Mouse (Mus musculus) ES-E14 (cell line): ENCODE measurements around the gene Scd1. TPM values are rescaled to one million over a fixed set of nuclear protein-coding genes. Genes with fewer than 3 reads are reported as not detected.

Source experiments
- DNase-seq: peaks from one replicate; pipeline ENCODE4 v3.0.0-alpha.2; 2013; ENCODE audit warnings: low read depth, low spot score
- H3K27ac ChIP-seq: 2 replicates; pipeline ENCODE4 v1.5.1; 2012; ENCODE audit warnings: low read depth, mild to moderate bottlenecking, low read length, moderate library complexity, mixed read lengths; ENCODE audit not compliant: poor library complexity, insufficient read depth, severe bottlenecking
- H3K36me3 ChIP-seq: 2 replicates; pipeline ENCODE4 v1.6.1; 2012; ENCODE audit warnings: mild to moderate bottlenecking, low read length, moderate library complexity, mixed read lengths; ENCODE audit not compliant: control insufficient read depth, poor library complexity, insufficient read depth, severe bottlenecking
- H3K4me1 ChIP-seq, 2 experiments: fragments of 150-350 bp in 1 of 2; sonication (generic) in 1 of 2; 2 replicates each; pipeline ENCODE4 v1.6.1; 2012; ENCODE audit warnings: low read length in 2 of 2, mild to moderate bottlenecking in 1 of 2, mixed read lengths in 1 of 2; ENCODE audit not compliant: control insufficient read depth in 2 of 2, insufficient read depth in 2 of 2, poor library complexity in 1 of 2
- H3K4me3 ChIP-seq, 2 experiments: fragments of 150-350 bp in 1 of 2; sonication (generic) in 1 of 2; 2 replicates each; pipeline ENCODE4 v1.5.1; 2012; ENCODE audit warnings: low read length in 2 of 2, low read depth in 1 of 2, mild to moderate bottlenecking in 1 of 2, mixed read lengths in 1 of 2; ENCODE audit not compliant: insufficient read depth in 1 of 2, poor library complexity in 1 of 2, severe bottlenecking in 1 of 2
- H3K9ac ChIP-seq: 2 replicates; pipeline ENCODE4 v1.6.1; 2012; ENCODE audit warnings: low read depth, mild to moderate bottlenecking, low read length, mixed read lengths; ENCODE audit not compliant: poor library complexity, insufficient read depth, severe bottlenecking
- H3K9me3 ChIP-seq: fragments of 150-350 bp; sonication (generic); 2 replicates; pipeline ENCODE4 v1.6.1; 2012; ENCODE audit warnings: low read depth, mild to moderate bottlenecking, low read length; ENCODE audit not compliant: control insufficient read depth, insufficient read depth
- CHD2 ChIP-seq: IDR thresholded peaks from 2 replicates; pipeline ENCODE4 v1.6.1; 2014; ENCODE audit warnings: mild to moderate bottlenecking, low read depth, low read length, inconsistent platforms
- HCFC1 ChIP-seq: IDR thresholded peaks from 2 replicates; pipeline ENCODE4 v1.6.1; 2012; ENCODE audit warnings: low read length, inconsistent platforms, borderline replicate concordance; ENCODE audit not compliant: insufficient read depth
- MAFK ChIP-seq: IDR thresholded peaks from 2 replicates; pipeline ENCODE4 v1.6.1; 2014; ENCODE audit warnings: mild to moderate bottlenecking, low read depth, low read length, inconsistent platforms; ENCODE audit not compliant: insufficient read depth
- ZC3H11A ChIP-seq: IDR thresholded peaks from 2 replicates; pipeline ENCODE4 v1.6.1; 2012; ENCODE audit warnings: low read depth, mild to moderate bottlenecking, inconsistent platforms, low read length, borderline replicate concordance
- ZNF384 ChIP-seq: IDR thresholded peaks from 2 replicates; pipeline ENCODE4 v1.6.1; 2012; ENCODE audit warnings: low read depth, low read length, inconsistent platforms
- in situ Hi-C, 2 experiments: fragments of 600-800 bp; cut with MboI; formaldehyde crosslinking; loops; one replicate each; pipeline ENCODE4 v1.15.1; 2025; ENCODE audit warnings: low sequenced_read_pairs in 2 of 2, inconsistent platforms in 1 of 2; ENCODE audit not compliant: unreplicated experiment in 2 of 2
- total RNA-seq: library from RNA; depleted of rRNA; stranded (reverse); fragments of 300-350 nt; gene quantifications from 2 replicates; pipeline ENCODE4 v1.2.3, GENCODE M21; 2012

Scd1 gene
- total RNA-seq, 1 experiment, result 37.2 TPM

- no peak for TF ChIP-seq MAFK
- TF ChIP-seq ZNF384, result no peak
- TF ChIP-seq HCFC1, result no peak
- no peak for TF ChIP-seq ZC3H11A
- 0 out of 2 replicates have a peak, but pooled peaks have one; percentile 20 for TF ChIP-seq CHD2
- H3K9ac ChIP-seq, result peak overlapping the region; percentile 40; the same call in 1 of the 2 replicates
- in situ Hi-C loops, result no loop called here
- H3K27ac ChIP-seq, result peak overlapping the region; percentile 80
- H3K4me3 ChIP-seq, result peak overlapping the region; percentile 80 to 83
- peaks cover 0 to 16% of the 10 kb centered on the region in 2 experiments; a peak in 2 of 4 replicates for H3K4me1 ChIP-seq
- peaks cover 17% of the 10 kb centered on the region; the same call in 1 of the 2 replicates for H3K36me3 ChIP-seq
- H3K9me3 ChIP-seq, result no peaks in the 10 kb centered on the region
- DNase-seq, result peak; percentile 76
Measured at GRCm38 (mm10) chr19:44408223-44408545, 505 bp upstream of the Scd1 start.

GRCm38 (mm10) chr19:44403546-44403945 is 4.1 kb downstream of the Scd1 start:
- DNase-seq, result no peak
- Histone ChIP-seq H3K27ac (no peak overlapping the region), H3K9ac (no peak overlapping the region), H3K4me3 (no peak overlapping the region), H3K36me3 (peaks cover 48% of the 10 kb centered on the region), H3K9me3 (no peaks in the 10 kb centered on the region), H3K4me1 (peaks cover 0 to 12% of the 10 kb centered on the region in 2 experiments; a peak in 2 of 4 replicates)
- no peak for TF ChIP-seq ZNF384
- TF ChIP-seq ZC3H11A, result no peak
- no peak for TF ChIP-seq MAFK
- no peak for TF ChIP-seq HCFC1
- TF ChIP-seq CHD2, result no peak
- in situ Hi-C loops, result no loop called here

GRCm38 (mm10) chr19:44400484-44401197 is 7.0 kb downstream of the Scd1 start:
- H3K27ac ChIP-seq, result no peak overlapping the region
- in situ Hi-C loops, result no loop called here
- H3K9ac ChIP-seq, result no peak overlapping the region
- no peak overlapping the region for H3K4me3 ChIP-seq
- TF ChIP-seq HCFC1 (no peak), ZC3H11A (no peak), ZNF384 (no peak), MAFK (no peak), CHD2 (no peak)
- H3K9me3 ChIP-seq, result no peaks in the 10 kb centered on the region
- no peak for DNase-seq
- peaks cover 55% of the 10 kb centered on the region for H3K36me3 ChIP-seq
- peaks cover 0 to 6% of the 10 kb centered on the region in 2 experiments; a peak in 1 of 4 replicates for H3K4me1 ChIP-seq

- DNase-seq, result no peak
- Histone ChIP-seq H3K9me3 (no peaks in the 10 kb centered on the region), H3K4me1 (peaks cover 0 to 4% of the 10 kb centered on the region in 2 experiments; a peak in 1 of 4 replicates), H3K36me3 (peaks cover 52% of the 10 kb centered on the region), H3K9ac (no peak overlapping the region), H3K27ac (no peak overlapping the region), H3K4me3 (no peak overlapping the region)
- in situ Hi-C loops, result no loop called here
- TF ChIP-seq ZC3H11A (no peak), CHD2 (no peak), ZNF384 (no peak), HCFC1 (no peak), MAFK (no peak)
Measured at GRCm38 (mm10) chr19:44400076-44400475, 7.6 kb downstream of the Scd1 start.

GRCm38 (mm10) chr19:44396742-44397141 is 10.9 kb downstream of the Scd1 start:
- in situ Hi-C loops, result no loop called here
- Histone ChIP-seq H3K27ac (no peak overlapping the region), H3K4me3 (no peak overlapping the region), H3K36me3 (peaks cover 34% of the 10 kb centered on the region), H3K9ac (no peak overlapping the region), H3K4me1 (peaks cover 0 to 7% of the 10 kb centered on the region in 2 experiments; a peak in 1 of 4 replicates), H3K9me3 (no peaks in the 10 kb centered on the region)
- TF ChIP-seq CHD2 (no peak), MAFK (no peak), ZNF384 (no peak), HCFC1 (no peak)
- no peak for DNase-seq
